Mouse (Mus musculus) yolk sac, embryonic 10.5 days (tissue): Measurements from ENCODE around the gene Itga1.
A peak's percentile ranks its signal among the peaks of the same experiment; 100 is the strongest.

Source experiments
- DNase-seq: peaks from one replicate; pipeline ENCODE4 v3.0.0-alpha.2; 2017; ENCODE audit warnings: low spot score

Itga1 gene

GRCm38 (mm10) chr13:115101355-115102191, at the start of gene Itga1, which contains the start of gene Gm49395:
Gene Itga1, minus strand, starts transcription at chr13:115101964.
Gene Gm49395, minus strand, starts transcription at chr13:115101921.
- peak; percentile 85 for DNase-seq

- no peak for DNase-seq
Measured at GRCm38 (mm10) chr13:115150602-115151001, 48.8 kb upstream of the Itga1 start.

- no peak for DNase-seq
Measured at GRCm38 (mm10) chr13:115149849-115150248, 48.1 kb upstream of the Itga1 start.

GRCm38 (mm10) chr13:115143575-115143974, 41.8 kb upstream of the Itga1 start:
- DNase-seq: no peak

GRCm38 (mm10) chr13:115142066-115142465, 40.3 kb upstream of the Itga1 start:
- no peak for DNase-seq

- DNase-seq: no peak
Measured at GRCm38 (mm10) chr13:115138513-115138912, 36.7 kb upstream of the Itga1 start.

GRCm38 (mm10) chr13:115136761-115137160, 35.0 kb upstream of the Itga1 start:
- DNase-seq: no peak

GRCm38 (mm10) chr13:115132435-115132834, 30.7 kb upstream of the Itga1 start:
- no peak for DNase-seq

GRCm38 (mm10) chr13:115131381-115131780, 29.6 kb upstream of the Itga1 start:
- no peak for DNase-seq

- no peak for DNase-seq
Measured at GRCm38 (mm10) chr13:115130035-115130434, 28.3 kb upstream of the Itga1 start.

GRCm38 (mm10) chr13:115127826-115128225, 26.1 kb upstream of the Itga1 start:
- no peak for DNase-seq

GRCm38 (mm10) chr13:115126534-115126933, 24.8 kb upstream of the Itga1 start:
- no peak for DNase-seq

GRCm38 (mm10) chr13:115125130-115125529, 23.4 kb upstream of the Itga1 start:
- no peak for DNase-seq

GRCm38 (mm10) chr13:115124521-115124920, 22.8 kb upstream of the Itga1 start:
- DNase-seq: no peak

- DNase-seq: no peak
Measured at GRCm38 (mm10) chr13:115118756-115119155, 17.0 kb upstream of the Itga1 start.

- no peak for DNase-seq
Measured at GRCm38 (mm10) chr13:115118195-115118594, 16.4 kb upstream of the Itga1 start.

GRCm38 (mm10) chr13:115116930-115117621, 15.3 kb upstream of the Itga1 start:
- no peak for DNase-seq

GRCm38 (mm10) chr13:115109628-115110027, 7.9 kb upstream of the Itga1 start:
- DNase-seq: no peak

- no peak for DNase-seq
Measured at GRCm38 (mm10) chr13:115107436-115107835, 5.7 kb upstream of the Itga1 start.

GRCm38 (mm10) chr13:115106183-115106582, 4.4 kb upstream of the Itga1 start:
- no peak for DNase-seq

- DNase-seq: no peak
Measured at GRCm38 (mm10) chr13:115102754-115103153, 990 bp upstream of the Itga1 start.

GRCm38 (mm10) chr13:115100381-115101177, 1.2 kb downstream of the Itga1 start:
- DNase-seq: no peak
